Mouse (Mus musculus) MEL (cell line): ENCODE results near the gene Mcpt8. TPM values are rescaled to one million over a fixed set of nuclear protein-coding genes. Genes with fewer than 3 reads are reported as not detected.

Source experiments
- DNase-seq: peaks from one replicate; pipeline ENCODE4 v3.0.0; 2011; ENCODE audit warnings: low read depth, low spot score
- H3K27ac ChIP-seq: 2 replicates; pipeline ENCODE4 v1.5.1; 2012; ENCODE audit warnings: low read depth, mild to moderate bottlenecking, control low read depth, low read length, moderate library complexity; ENCODE audit not compliant: control insufficient read depth
- H3K27me3 ChIP-seq, 2 experiments: fragments of 150-350 bp in 1 of 2; sonication (generic) in 1 of 2; 2 replicates each; pipeline ENCODE4 v1.6.1; 2012; ENCODE audit warnings: low read length in 2 of 2, mild to moderate bottlenecking in 2 of 2, improper control_type of control experiment in 1 of 2, moderate library complexity in 1 of 2; ENCODE audit not compliant: insufficient read depth in 2 of 2, control insufficient read depth in 1 of 2
- H3K36me3 ChIP-seq, 2 experiments: 2 replicates each; pipeline ENCODE4 v1.6.1; 2012 to 2014; ENCODE audit warnings: low read length in 2 of 2, improper control_type of control experiment in 1 of 2, inconsistent platforms in 1 of 2, mild to moderate bottlenecking in 1 of 2; ENCODE audit not compliant: insufficient read depth in 2 of 2, control insufficient read depth in 1 of 2
- H3K4me1 ChIP-seq, 2 experiments: fragments of 150-350 bp in 1 of 2; sonication (generic) in 1 of 2; 2 replicates each; pipeline ENCODE4 v1.6.1; 2012; ENCODE audit warnings: low read length in 2 of 2, improper control_type of control experiment in 1 of 2, mild to moderate bottlenecking in 1 of 2; ENCODE audit not compliant: insufficient read depth in 2 of 2, control insufficient read depth in 1 of 2
- H3K4me3 ChIP-seq, 2 experiments: fragments of 150-350 bp in 1 of 2; sonication (generic) in 1 of 2; 2 replicates each; pipeline ENCODE4 v1.5.1; 2012; ENCODE audit warnings: low read depth in 2 of 2, low read length in 2 of 2, mild to moderate bottlenecking in 2 of 2, moderate library complexity in 2 of 2, control low read depth in 1 of 2, improper control_type of control experiment in 1 of 2; ENCODE audit not compliant: control insufficient read depth in 1 of 2, insufficient read depth in 1 of 2
- H3K79me2 ChIP-seq: 2 replicates; pipeline ENCODE4 v1.6.1; 2012; ENCODE audit warnings: mild to moderate bottlenecking, low read length, moderate library complexity; ENCODE audit not compliant: control insufficient read depth, poor library complexity, insufficient read depth
- H3K9ac ChIP-seq: 2 replicates; pipeline ENCODE4 v1.6.1; 2012; ENCODE audit warnings: low read depth, mild to moderate bottlenecking, control low read depth, low read length, moderate library complexity; ENCODE audit not compliant: control insufficient read depth, poor library complexity, severe bottlenecking
- H3K9me3 ChIP-seq: fragments of 150-350 bp; sonication (generic); replicated peaks from 2 replicates; pipeline ENCODE4 v1.6.1; 2012; ENCODE audit warnings: mild to moderate bottlenecking, low read length, improper control_type of control experiment, moderate library complexity; ENCODE audit not compliant: insufficient read depth
- BHLHE40 ChIP-seq: IDR thresholded peaks from 2 replicates; pipeline ENCODE4 v1.6.1; 2012; ENCODE audit warnings: low read depth, mild to moderate bottlenecking, inconsistent platforms, low read length, improper control_type of control experiment, borderline replicate concordance
- CTCF ChIP-seq, 3 experiments: IDR thresholded peaks in 2 of 3; conservative IDR thresholded peaks in 1 of 3; 2 replicates each; pipeline ENCODE4 v1.5.1; 2011 to 2012; ENCODE audit warnings: low read length in 3 of 3, low read depth in 2 of 3, mild to moderate bottlenecking in 2 of 3, improper control_type of control experiment in 1 of 3, inconsistent platforms in 1 of 3, mixed read lengths in 1 of 3, moderate library complexity in 1 of 3; ENCODE audit not compliant: control insufficient read depth in 1 of 3, insufficient read depth in 1 of 3, poor library complexity in 1 of 3, severe bottlenecking in 1 of 3
- E2F4 ChIP-seq: IDR thresholded peaks from 2 replicates; pipeline ENCODE4 v1.6.1; 2011; ENCODE audit warnings: low read depth, low read length, improper control_type of control experiment, borderline replicate concordance
- EP300 ChIP-seq, 2 experiments: IDR thresholded peaks; 2 replicates each; pipeline ENCODE4 v1.6.1; 2011; ENCODE audit warnings: improper control_type of control experiment in 2 of 2, low read length in 2 of 2, low read depth in 1 of 2, mild to moderate bottlenecking in 1 of 2
- GABPA ChIP-seq: IDR thresholded peaks from 2 replicates; pipeline ENCODE4 v1.6.1; 2012; ENCODE audit warnings: low read depth, mild to moderate bottlenecking, inconsistent platforms, low read length, improper control_type of control experiment, moderate library complexity
- KAT2A ChIP-seq: conservative IDR thresholded peaks from 2 replicates; pipeline ENCODE4 v1.6.1; 2012; ENCODE audit warnings: low read depth, low read length, improper control_type of control experiment, inconsistent platforms
- MAFK ChIP-seq: IDR thresholded peaks from 2 replicates; pipeline ENCODE4 v1.6.1; 2011; ENCODE audit warnings: low read depth, mild to moderate bottlenecking, low read length, improper control_type of control experiment, borderline replicate concordance
- MAX ChIP-seq: IDR thresholded peaks from 2 replicates; pipeline ENCODE4 v1.6.1; 2011; ENCODE audit warnings: low read length, improper control_type of control experiment
- MEF2A ChIP-seq: IDR thresholded peaks from 2 replicates; pipeline ENCODE4 v1.6.1; 2014; ENCODE audit warnings: low read depth, mild to moderate bottlenecking, inconsistent platforms, low read length, improper control_type of control experiment; ENCODE audit not compliant: poor library complexity, insufficient replicate concordance, severe bottlenecking; ENCODE audit errors: extremely low read depth
- MXI1 ChIP-seq: IDR thresholded peaks from 2 replicates; pipeline ENCODE4 v1.6.1; 2011; ENCODE audit warnings: mild to moderate bottlenecking, low read depth, low read length, improper control_type of control experiment
- MYB ChIP-seq: IDR thresholded peaks from 2 replicates; pipeline ENCODE4 v1.6.1; 2011; ENCODE audit warnings: mild to moderate bottlenecking, low read depth, low read length, improper control_type of control experiment
- POLR2AphosphoS2 ChIP-seq: IDR thresholded peaks from 2 replicates; pipeline ENCODE4 v1.6.1; 2011; ENCODE audit warnings: low read length, improper control_type of control experiment
- POLR2AphosphoS5 ChIP-seq: IDR thresholded peaks from 2 replicates; pipeline ENCODE4 v1.6.1; 2012; ENCODE audit warnings: low read depth, borderline replicate concordance, mild to moderate bottlenecking, inconsistent platforms, low read length, moderate library complexity, mixed read lengths
- RAD21 ChIP-seq: IDR thresholded peaks from 2 replicates; pipeline ENCODE4 v1.6.1; 2011; ENCODE audit warnings: mild to moderate bottlenecking, low read depth, low read length, improper control_type of control experiment
- SIN3A ChIP-seq: IDR thresholded peaks from 2 replicates; pipeline ENCODE4 v1.6.1; 2012; ENCODE audit warnings: low read length, improper control_type of control experiment, inconsistent platforms
- SMC3 ChIP-seq: IDR thresholded peaks from 2 replicates; pipeline ENCODE4 v1.6.1; 2011; ENCODE audit warnings: low read depth, low read length, improper control_type of control experiment
- TCF12 ChIP-seq: IDR thresholded peaks from 2 replicates; pipeline ENCODE4 v1.6.1; 2014; ENCODE audit warnings: low read depth, mild to moderate bottlenecking, inconsistent platforms, low read length, improper control_type of control experiment, moderate library complexity
- USF1 ChIP-seq: IDR thresholded peaks from 2 replicates; pipeline ENCODE4 v1.6.1; 2014; ENCODE audit warnings: low read depth, mild to moderate bottlenecking, inconsistent platforms, low read length, improper control_type of control experiment, moderate library complexity
- ZC3H11A ChIP-seq: IDR thresholded peaks from 2 replicates; pipeline ENCODE4 v1.6.1; 2012; ENCODE audit warnings: low read depth, mild to moderate bottlenecking, inconsistent platforms, low read length, improper control_type of control experiment
- polyA plus RNA-seq, 2 experiments: library from polyadenylated mRNA; stranded (reverse) in 1 of 2; unstranded in 1 of 2; fragments of >175 nt in 1 of 2; fragments of >200 nt in 1 of 2; gene quantifications; 2 replicates each; pipeline versions ENCODE4 v1.2.1 to v1.2.4; 2012; ENCODE audit warnings: low replicate concordance in 2 of 2, low read depth in 1 of 2; ENCODE audit not compliant: insufficient read length in 2 of 2, insufficient read depth in 1 of 2, missing spikeins in 1 of 2
- total RNA-seq: library from RNA; depleted of rRNA; stranded (reverse); fragments of 300-350 nt; gene quantifications from 2 replicates; pipeline ENCODE4 v1.2.3, GENCODE M21; 2012

The Mcpt8 gene
- total and polyA plus RNA-seq, 3 experiments = not detected

DNA sequence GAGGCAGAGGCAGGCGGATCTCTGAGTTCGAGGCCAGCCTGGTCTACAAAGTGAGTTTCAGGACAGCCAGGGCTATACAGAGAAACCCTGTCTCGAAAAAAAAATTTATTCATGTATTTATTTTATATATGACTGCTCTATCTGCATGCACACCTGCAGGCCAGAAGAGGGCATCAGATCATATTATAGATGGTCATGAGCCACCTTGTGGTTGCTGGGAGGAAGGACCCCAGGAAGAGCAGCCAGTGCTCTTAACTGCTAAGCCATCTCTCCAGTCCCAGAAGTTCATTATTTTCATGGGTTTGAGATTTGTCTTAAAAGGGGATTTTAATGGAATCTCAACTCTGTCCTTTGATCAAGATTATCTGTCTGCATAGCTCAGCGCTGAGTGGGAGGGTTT is 13.9 kb upstream of the Mcpt8 start:
- no peak overlapping the region for H3K9ac ChIP-seq
- no peak overlapping the region for H3K27ac ChIP-seq
- peaks cover 0 to 1% of the 10 kb centered on the region in 2 experiments; a peak in 1 of 4 replicates for H3K27me3 ChIP-seq
- no peaks in the 10 kb centered on the region for H3K9me3 ChIP-seq
- no peaks in the 10 kb centered on the region for H3K36me3 ChIP-seq
- DNase-seq = peak; percentile 71
- TF ChIP-seq CTCF (IDR thresholded peaks at IDR 0.05 in 2 of 3, conservative IDR thresholded peaks at IDR 0.05 in 1 of 3; ENCODE audit: control insufficient read depth in 1 of 3, insufficient read depth in 1 of 3, low read depth in 2 of 3, low read length in 3 of 3, poor library complexity in 1 of 3, severe bottlenecking in 1 of 3) (peak; percentile 39 to 73 (median 69)), MAFK (no peak), RAD21 (peak; percentile 37), EP300 (IDR thresholded peaks at IDR 0.05; ENCODE audit: low read depth in 1 of 2, low read length in 2 of 2) (no peak), SMC3 (peak; percentile 74), ZC3H11A (peak; percentile 29; the same call in 1 of the 2 replicates)
- no peaks in the 10 kb centered on the region for H3K79me2 ChIP-seq
- no peak overlapping the region for H3K4me3 ChIP-seq
- no peaks in the 10 kb centered on the region for H3K4me1 ChIP-seq

DNA sequence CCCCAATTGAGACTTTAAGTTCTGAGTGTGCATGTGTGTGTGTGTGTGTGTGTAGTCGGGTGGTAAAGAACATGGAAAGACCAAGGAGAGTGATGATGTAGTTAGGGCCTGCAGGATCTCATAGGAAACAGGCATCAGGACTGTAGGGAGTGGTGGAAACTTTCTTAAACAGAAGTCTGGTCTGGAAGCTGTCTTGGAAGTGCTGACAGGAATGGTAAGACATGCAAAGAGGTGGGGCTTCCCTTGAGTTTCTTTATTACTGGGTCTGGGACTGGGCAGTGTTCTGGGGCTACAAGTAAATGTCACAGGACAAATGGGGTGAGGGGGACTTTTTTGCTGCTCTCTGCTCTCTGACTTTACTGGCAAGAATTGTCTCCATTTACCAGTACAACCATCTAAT is 12.5 kb upstream of the Mcpt8 start:
- no peaks in the 10 kb centered on the region for H3K79me2 ChIP-seq
- TF ChIP-seq BHLHE40 (no peak), GABPA (no peak), MEF2A (no peak), MXI1 (no peak), MYB (no peak), USF1 (no peak), SIN3A (no peak), E2F4 (no peak), POLR2AphosphoS5 (no peak), KAT2A (no peak), TCF12 (no peak), EP300 (IDR thresholded peaks at IDR 0.05; ENCODE audit: low read depth in 1 of 2, low read length in 2 of 2) (no peak), POLR2AphosphoS2 (no peak), MAX (no peak), CTCF (IDR thresholded peaks at IDR 0.05 in 2 of 3, conservative IDR thresholded peaks at IDR 0.05 in 1 of 3; ENCODE audit: control insufficient read depth in 1 of 3, insufficient read depth in 1 of 3, low read depth in 2 of 3, low read length in 3 of 3, poor library complexity in 1 of 3, severe bottlenecking in 1 of 3) (no peak)
- no peaks in the 10 kb centered on the region for H3K4me1 ChIP-seq
- DNase-seq = no peak
- H3K9me3 ChIP-seq = no peaks in the 10 kb centered on the region
- no peaks in the 10 kb centered on the region; a peak in 2 of 4 replicates for H3K27me3 ChIP-seq
- H3K9ac ChIP-seq = no peak overlapping the region
- H3K36me3 ChIP-seq = no peaks in the 10 kb centered on the region
- no peak overlapping the region for H3K4me3 ChIP-seq
- no peak overlapping the region for H3K27ac ChIP-seq
